Mouse (Mus musculus) kidney, adult 2 months (tissue): Measurements from ENCODE around the gene Dnah7c.

Experiments used
- CTCF ChIP-seq: fragments of 200-500 bp; conservative IDR thresholded peaks from 2 replicates; pipeline ENCODE4 v1.5.1; 2011; ENCODE audit warnings: low read depth, mild to moderate bottlenecking, control low read depth, low read length, moderate library complexity, mixed read lengths; ENCODE audit not compliant: insufficient read depth, insufficient read length
- POLR2A ChIP-seq: fragments of 200-500 bp; IDR thresholded peaks from one replicate; pipeline ENCODE4 v1.6.1; 2011; ENCODE audit warnings: low read depth, low read length, control low read depth

- TF ChIP-seq CTCF (no peak), POLR2A (no peak)
Observed at GRCm38 (mm10) chr1:46408324-46409115, 16.9 kb upstream of the Dnah7c start.
